Mouse (Mus musculus): ENCODE data around the gene Fads3.

Gene Fads3

DNA sequence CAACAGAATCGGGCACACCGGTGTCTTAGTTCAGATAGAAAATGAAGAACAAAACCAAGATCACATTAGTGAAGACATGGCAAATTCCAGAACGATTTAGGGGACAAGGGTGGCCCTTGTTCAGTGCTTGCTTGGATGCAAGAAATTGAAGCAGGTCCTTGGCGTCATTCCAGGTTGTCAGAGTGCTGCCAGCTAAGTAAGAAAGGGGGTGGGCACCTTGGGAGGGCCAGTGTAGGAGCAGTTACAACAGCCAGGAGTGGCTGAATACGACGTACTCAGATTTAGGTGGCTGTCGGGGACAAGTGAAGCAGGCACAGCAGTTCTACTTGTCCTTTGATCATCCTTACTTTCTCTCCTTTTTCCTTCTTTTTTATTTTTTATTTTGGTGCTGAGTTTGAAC is 26.3 kb downstream of the Fads3 start:
- peak; percentile 35 for DNase-seq (ENCODE audit: low read depth, low spot score)

DNA sequence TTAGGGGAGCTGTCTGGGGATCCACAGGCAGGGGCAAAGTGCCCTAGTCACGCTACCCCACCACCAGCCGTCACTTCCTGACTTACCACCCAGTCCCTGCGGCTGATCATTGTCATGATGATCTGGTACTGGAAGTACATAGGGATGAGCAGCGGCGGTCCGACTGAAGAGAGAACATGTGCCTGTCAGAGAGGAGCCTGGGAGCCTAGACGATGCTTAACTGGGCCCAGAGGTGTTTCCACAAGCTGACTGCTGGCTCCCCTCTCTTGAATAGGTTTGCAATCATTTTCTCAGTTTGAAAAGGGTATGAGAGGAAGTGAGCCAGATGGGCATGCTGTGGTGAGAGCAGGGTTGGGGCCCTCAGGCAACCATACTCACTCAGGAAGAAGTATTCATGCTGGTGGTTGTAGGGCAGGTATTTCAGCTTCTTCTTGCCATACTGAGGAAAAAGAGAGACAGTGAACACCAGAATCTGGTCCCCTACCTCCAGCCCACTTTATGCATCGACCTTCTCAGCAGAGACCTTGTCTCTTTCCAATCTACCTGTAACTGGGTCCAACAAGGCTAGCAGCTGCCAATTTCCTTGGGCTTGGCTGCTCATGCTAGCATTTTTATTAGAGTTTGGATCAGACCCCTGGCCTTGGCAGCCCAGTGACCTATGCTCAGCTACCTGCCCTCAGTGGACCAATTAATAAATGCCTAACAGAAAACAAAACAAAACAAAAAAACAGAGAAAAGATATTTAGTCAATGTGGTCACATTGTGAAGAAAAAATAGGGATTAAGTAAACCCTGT is 29.0 kb downstream of the Fads3 start:
- DNase-seq (ENCODE audit: low read depth, low spot score): no peak

DNA sequence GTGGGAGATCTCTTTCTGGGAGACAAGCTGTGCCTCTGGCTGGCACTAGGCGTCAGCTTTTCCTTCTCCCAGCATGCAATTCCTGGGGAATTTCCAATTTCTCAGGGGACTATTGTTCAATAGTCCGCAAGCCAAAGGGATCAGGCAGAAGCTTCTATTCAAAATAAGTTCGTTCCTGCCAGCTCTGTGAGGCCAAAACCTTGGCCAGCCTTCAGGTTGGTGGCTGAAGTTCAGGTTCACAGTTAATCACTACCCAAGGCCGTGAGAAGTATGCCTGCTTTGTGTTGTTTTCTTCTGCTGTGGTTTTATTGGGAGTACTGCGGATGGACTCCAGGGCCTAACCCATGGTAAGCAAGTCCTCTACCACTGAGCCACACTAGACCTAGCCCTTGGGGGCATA is 29.8 kb downstream of the Fads3 start:
- peak; percentile 48 for DNase-seq (ENCODE audit: low read depth, low spot score)

DNA sequence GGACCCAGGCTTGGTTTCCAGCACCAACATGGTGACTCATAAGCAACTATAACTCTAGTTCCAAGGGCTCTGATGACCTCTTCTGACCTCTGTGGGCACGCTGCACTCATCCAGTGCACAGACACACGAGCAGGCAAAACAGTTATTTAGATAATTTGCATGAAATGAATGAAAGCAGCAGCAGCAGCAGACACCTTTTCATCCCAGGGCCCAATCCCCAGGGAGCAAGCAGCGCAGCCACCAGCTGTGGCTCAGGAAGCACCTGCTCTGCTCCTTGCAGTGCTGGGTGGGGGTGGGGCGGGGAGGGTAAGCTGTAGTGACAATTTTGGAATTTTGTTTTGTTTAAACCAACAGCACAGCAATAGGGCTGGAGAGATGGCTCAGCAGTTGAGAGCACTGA is 30.5 kb downstream of the Fads3 start:
- DNase-seq (ENCODE audit: low read depth, low spot score): no peak

DNA sequence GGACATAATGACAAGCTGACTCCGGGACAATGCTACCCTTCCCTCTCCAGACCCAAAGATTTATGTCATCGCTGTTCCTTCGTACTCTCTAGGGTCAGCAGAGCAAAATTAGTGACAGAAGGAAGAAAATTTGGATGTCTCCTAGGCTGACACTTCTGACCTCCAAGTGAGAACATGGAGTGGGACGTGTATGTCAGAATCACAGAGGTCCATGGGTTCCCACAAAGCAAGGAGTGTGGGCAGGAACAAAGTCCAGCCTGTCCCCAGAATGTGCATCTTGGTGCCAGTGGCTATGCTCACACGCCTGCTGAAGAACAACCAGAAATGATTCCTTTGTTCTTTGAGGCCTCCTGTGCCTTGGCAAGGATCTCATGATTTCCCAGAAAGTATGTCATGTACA is 31.8 kb downstream of the Fads3 start:
- DNase-seq (ENCODE audit: low read depth, low spot score): no peak

DNA sequence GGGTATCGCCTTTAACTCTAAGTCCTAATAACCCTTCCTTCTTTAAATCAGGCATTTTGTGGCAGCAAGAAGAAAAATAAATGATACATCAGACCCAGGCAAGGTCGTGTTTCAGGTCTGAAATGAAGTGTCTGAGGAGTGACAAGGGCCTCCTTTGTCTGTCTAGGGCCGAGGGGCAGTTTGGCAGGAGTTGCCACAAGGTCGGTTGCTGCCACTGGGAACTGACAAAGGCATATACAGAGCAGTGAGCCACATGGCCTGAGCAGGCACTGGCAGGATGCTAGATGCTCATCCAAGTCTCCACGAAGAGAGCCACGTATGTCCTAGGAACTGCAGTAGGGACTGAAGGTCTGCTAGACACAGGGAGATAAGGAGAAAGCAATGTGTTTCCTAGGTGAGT is 37.0 kb downstream of the Fads3 start:
- DNase-seq (ENCODE audit: low read depth, low spot score): no peak

DNA sequence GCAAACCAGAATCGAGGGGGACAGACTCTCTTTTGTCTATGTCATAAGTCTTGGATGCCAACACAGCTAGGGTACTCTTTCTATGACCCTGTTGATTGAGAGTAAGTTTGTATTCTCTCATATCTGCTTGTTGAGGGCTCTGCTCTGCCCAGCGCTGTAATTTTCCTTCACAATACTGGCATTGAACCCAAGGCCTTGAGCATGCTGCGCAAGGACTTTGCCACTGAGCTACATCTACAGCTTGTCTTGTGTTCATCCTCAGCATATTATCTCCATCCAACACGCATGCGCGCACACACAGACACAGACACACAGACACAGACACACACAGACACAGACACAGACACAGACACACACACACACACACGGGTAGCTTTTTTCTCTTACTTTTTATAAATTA is 39.0 kb downstream of the Fads3 start:
- DNase-seq (ENCODE audit: low read depth, low spot score): no peak

DNA sequence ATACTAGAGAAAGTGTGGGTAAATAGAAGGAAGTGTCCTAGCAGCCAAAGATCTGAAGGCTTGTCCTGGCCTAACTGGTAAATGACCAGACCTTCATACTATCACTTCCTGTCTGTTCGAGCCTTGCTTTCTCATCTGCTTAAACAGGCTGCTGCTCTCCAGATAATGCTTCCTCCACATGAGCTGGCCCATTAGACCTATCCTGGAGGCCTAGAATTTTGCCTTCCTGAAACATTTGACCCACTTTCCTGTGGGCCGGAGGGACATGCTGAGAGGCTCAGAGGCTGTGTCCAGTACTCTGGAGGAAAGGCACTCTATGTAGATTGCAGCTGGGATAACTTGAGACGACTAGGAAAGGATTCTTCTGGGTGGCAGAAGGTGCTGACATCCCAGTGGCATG is 40.7 kb downstream of the Fads3 start:
- DNase-seq (ENCODE audit: low read depth, low spot score): no peak

DNA sequence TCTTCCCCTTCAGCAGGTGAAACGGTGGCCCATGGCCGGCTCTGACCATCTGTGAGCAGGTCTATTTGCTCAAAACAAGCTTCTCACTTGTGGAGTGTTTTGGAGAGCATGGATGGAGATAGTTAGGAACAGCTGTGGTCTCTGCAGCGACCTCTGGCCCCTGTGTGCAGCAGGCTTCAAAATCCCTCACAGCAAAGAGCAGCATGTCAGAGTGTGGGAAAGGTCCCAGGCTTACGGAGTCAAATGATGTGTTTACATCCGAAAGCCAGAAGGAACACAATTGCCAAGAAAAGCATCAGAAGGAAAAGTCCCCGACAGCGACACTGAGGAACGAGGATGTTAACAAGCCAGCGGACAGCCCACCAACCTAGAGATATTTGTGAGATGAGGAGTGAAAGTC is 44.1 kb downstream of the Fads3 start:
- DNase-seq (ENCODE audit: low read depth, low spot score): no peak

DNA sequence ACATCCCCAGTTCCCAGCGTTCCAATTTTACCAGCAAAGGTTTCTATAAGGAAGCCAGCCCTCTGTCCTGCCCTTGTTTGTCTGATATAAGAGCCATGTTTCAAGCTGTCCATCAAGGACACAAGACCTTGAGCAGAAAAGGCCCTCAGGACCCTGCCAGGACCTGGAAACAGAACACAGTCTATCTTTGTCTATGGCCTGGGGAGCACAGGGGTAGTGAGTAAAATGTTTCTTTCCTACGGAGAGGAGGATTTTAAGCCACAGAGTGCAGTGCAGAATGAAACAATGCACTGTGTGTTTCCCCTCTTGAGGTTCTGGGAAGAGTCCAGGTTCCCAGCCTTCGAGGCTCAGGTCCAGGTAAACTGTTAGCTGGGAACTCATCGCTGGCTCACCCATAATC is 45.6 kb downstream of the Fads3 start:
- no peak for DNase-seq (ENCODE audit: low read depth, low spot score)

DNA sequence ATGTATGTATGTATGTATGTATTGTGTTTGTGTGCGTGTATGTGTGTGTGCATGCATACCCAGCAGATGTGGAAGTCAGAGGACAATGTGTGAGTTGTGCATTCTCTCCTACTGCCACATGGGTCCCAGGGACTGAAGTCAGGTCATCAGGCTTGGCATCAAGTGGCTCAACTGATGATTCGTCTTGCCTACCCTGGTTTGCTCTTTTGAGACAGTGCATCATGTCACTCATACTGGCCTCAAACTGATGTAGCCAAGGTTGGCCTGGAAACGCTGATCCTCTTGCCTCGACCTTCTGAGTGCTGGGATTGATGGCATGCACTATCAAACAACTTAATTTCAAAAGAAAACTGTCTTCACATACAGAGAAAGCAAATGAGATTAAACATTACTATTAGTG is 52.5 kb downstream of the Fads3 start:
- DNase-seq (ENCODE audit: low read depth, low spot score): no peak

DNA sequence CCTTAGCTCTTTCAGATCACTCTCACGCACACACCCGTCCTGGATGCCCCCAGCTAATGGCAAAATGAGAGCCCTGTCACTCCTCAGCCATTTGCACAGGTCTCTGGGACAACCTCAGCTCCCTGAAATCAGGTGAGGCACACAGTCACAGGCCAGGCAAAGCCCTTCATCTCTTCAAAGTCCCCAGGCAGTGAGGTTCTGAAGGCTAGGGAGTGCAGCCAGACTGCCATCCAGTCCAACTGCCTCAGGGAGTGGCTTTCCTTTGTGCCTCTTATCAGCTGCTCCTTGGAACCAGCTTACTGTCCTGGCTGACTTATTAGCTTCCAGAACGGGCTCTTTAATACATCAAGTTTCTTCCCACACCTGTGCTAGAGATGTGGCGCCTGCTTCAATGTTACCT is 53.3 kb downstream of the Fads3 start:
- no peak for DNase-seq (ENCODE audit: low read depth, low spot score)

DNA sequence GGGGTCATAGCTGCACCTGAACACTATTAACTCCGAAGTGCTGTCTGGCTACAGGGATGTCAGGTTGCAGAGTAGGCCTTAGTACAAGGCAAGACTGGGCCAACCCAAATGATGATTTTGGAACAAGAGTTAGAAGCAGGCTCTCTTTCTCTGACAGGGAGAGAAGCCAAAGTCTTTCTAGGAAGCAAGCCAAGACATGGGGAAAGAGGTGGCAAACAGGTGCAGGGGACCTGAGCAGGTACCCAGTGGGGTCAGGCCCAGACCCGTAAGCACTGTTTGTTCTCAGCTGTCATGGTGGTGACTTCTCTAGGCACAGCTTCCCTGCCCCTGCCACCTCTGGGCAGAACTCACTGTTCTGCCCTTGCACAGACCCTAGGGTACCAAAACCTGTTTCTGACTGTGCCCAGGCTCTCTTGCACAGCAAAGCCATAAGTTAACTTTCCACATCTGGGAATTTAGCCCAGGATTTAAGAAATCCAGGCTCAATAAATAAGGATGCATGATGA is 55.1 kb downstream of the Fads3 start:
- DNase-seq (ENCODE audit: low read depth, low spot score): no peak

DNA sequence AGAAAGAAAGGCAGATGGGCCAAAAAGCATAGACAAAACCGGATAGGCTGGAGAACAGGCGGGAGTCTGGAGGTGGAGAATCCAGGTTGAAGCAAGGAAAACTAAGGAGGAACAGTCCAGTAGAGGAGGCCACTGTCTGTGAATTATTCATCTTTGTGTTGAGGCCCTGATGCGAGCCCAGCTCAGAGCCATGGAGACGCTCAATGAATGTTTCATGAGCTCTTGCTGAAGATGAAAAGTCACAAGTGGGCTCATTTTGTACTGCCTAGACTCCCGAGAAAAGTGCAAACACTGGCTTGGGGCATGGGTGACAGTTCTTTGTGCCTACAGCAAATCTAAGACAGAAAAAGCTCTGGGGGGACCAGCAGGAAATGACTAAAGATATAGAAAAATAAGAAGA is 56.5 kb downstream of the Fads3 start:
- DNase-seq (ENCODE audit: low read depth, low spot score): peak; percentile 23

DNA sequence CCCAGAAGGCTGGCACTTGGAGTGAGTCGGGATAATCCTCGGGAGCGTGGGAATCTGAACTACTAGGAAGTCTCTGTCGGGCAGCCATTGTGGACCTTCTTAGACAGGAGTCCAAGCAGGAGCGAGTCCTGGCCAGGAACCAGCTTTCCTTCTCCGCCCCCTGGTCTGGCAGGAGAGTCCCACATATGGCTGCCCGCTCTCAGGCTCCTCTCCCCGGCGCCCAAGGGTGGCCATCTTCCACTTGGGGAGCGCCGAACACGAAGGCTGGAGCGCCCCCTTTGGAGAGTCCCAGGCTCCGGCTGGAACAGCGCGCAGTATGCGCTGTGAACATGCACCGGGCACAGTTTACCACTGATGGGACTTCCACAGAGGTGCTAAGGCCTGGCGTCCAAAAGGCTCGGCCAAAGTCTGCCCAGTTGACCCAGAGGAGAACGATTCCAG is 59.3 kb downstream of the Fads3 start:
- peak; percentile 80 for DNase-seq (ENCODE audit: low read depth, low spot score)

DNA sequence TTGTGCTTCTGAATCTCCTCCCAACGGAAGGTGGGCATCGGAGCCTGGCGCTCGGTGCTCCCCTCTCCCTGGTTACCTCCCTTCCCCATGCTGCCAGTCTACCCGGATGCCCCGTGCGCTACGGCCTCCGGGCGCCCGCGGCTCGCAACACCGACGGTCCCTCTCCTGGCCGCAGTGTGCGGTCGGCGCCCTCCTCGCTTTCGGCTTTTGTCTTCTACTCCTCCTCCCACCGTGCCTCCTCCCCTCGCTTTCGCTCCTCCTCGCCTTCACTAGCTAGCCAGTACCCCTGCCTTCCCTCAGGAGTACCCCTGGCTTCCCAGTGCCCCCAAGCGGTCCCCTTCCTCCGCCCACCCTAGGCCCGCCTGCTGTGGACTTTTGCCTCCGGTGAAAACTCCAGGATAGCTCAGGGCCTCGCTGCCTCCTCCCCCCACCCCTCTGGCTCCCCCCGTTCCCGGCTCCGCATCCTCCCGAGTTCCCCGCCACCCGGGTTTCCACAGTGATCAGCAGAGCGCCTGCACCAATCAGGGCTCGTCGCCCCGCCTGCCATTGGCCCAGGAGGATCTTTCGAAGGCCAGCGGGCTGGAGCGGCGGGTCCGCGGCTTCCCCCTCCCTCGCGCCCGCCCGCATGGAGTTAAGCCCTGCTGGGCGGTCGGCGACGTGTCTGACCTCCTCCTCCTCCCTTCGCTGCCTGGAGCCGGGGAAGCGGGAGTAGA is 60.1 kb downstream of the Fads3 start, which contains the start of gene Fads2:
Gene Fads2 (minus strand): TSS at position 406 of the 713 bp plus-strand sequence.
- DNase-seq (ENCODE audit: low read depth, low spot score): peak; percentile 93

DNA sequence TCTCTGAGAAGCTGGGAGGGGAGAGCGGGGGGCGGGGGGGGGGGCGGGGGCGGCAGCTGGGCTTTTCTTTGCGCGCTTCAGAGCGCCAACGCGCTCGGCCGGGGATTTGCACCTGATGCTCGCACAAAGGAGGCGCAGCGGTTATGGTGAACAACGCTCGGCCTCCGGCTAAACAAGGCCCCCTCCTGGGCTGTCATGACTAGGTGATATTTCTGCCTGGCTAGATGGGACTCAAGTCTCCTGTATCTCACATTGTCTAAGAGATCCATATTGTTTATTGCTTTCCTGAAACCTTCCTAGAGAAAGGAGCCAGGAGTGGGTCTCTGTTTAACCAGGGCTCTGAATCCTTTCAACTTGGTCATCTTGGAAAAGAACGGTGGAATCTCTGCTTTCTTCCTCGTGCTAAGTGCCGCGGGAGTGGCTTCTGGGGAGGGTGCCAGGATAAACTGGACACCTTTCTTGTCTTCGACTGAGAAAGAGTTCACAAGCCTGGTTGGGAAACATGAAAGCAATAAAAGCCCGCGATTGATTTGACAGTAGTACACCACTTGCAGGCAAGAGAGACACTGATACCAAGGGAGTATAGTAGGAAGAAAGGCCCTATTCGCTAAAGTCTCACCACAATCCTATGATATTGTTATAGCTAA is 60.8 kb downstream of the Fads3 start:
- DNase-seq (ENCODE audit: low read depth, low spot score): no peak

DNA sequence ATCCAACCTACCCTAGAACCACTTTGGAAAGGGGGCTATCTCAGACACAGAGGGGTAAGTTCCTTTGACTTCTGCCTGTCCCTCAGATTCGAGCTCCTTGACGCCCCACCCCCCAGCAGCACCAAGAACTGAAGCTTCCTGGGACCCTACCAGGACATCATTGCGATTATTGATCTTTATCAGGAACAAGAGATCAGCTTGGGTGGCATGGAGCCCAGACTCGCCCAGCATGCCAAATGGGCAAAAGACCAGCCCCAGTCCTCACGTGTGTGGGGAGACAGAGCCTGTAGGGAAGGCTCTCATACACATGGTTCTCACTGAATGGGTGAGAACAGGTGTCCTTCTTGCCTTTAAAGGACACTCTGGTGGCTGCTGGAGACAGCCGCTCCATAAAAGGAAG is 62.9 kb downstream of the Fads3 start:
- no peak for DNase-seq (ENCODE audit: low read depth, low spot score)

DNA sequence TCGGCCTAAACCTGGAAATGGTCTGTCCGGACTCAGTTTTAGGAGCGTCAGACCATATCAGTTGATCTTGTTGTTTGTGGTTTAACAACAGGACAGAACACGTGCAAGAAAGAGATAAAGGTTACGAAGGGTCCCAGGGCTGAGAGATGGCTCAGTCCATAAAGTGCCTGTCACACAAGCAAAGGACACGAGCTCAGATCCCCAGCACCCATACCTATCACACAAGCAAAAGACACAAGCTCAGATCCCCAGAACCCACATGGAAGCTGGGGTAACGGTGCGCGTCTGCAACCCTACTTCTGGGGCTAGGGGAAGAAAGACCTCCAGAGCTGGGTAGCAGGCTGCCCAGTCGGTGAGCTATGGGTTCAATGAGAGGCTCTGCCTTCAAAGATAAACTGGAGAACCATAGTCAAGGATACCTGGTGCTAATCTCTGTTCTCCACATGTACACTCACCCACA is 63.7 kb downstream of the Fads3 start:
- no peak for DNase-seq (ENCODE audit: low read depth, low spot score)

DNA sequence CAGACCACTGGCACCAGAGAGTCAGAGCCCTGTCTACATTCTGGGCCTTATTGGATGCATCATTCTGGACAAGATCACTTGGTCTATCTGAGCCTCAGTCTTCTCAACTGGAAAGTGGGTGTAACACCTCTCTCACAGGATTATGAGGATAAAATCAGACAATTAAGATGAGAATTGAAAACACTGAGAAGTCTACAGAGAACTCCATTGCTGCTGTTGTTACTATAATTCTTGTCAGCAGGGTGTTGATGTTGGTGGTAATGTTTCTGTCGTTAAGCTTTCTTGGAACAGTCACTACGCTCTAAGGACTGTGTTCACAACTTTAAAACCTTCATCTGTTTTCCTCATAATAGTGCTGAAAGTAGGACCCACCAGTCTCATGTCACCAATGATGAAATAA is 65.3 kb downstream of the Fads3 start:
- DNase-seq (ENCODE audit: low read depth, low spot score): no peak

DNA sequence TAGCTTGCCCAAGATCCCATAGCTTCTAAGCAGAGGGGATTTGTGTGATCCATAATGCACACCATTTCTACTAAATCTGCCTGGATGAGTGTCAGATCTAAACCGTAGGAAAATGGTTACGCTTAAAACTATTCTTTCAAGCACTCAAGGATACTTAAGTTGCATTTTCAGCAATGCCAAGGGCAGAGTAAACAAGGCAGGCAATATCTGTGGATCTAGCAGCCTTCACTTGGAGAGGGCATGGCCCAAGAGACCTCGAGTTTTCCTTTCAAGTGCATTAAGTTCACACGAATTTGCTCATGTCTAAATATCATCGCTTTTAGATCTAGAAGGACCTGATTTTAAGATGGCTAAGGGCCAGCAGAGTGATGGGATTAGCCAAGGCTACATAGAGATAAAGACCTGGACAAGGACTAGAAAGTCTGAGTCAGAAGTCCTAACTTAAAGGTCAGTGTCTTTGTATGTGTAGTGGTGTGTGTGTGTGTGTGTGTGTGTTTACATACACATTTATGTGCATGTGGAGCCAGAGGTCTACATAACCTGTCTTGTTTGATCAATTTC is 65.8 kb downstream of the Fads3 start:
- DNase-seq (ENCODE audit: low read depth, low spot score): no peak

DNA sequence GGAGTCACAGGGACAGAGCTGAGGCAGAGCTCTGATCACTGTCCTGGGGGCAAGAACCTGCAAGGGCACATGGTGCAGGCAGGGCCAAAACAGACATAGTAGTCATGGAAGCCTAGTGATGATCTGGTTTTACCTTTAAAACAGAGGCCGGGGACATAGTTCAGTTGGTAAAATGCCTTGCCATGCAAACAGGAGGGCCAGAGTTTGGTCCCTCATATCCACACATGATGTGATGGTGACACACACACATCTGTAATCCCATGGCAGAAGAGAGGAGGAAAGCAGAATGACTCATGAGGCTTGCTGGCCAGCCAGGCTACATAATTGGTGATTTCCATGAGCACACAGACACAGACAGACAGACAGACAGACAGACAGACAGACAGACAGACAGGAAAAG is 66.8 kb downstream of the Fads3 start:
- DNase-seq (ENCODE audit: low read depth, low spot score): no peak
